Mouse (Mus musculus) E14TG2a.4 (cell line): ENCODE data around the gene Srgap1.
A peak's percentile ranks its signal among the peaks of the same experiment; 100 is the strongest.

Source experiments
- H3K27me3 ChIP-seq: 2 replicates; pipeline ENCODE4 v1.6.1; 2014; ENCODE audit warnings: low read length, control low read depth; ENCODE audit not compliant: insufficient read depth
- H3K36me3 ChIP-seq: 2 replicates; pipeline ENCODE4 v1.6.1; 2014; ENCODE audit warnings: low read length, control low read depth; ENCODE audit not compliant: insufficient read depth
- H3K4me1 ChIP-seq: replicated peaks from 2 replicates; pipeline ENCODE4 v1.6.1; 2014; ENCODE audit warnings: low read depth, low read length, control low read depth
- H3K4me3 ChIP-seq: replicated peaks from 2 replicates; pipeline ENCODE4 v1.5.1; 2014; ENCODE audit warnings: mild to moderate bottlenecking, low read length
- H3K9me3 ChIP-seq: 2 replicates; pipeline ENCODE4 v1.6.1; 2014; ENCODE audit warnings: low read length, control low read depth
- CTCF ChIP-seq: conservative IDR thresholded peaks from 2 replicates; pipeline ENCODE4 v1.5.1; 2014; ENCODE audit warnings: low read length
- NANOG ChIP-seq: IDR thresholded peaks from 2 replicates; pipeline ENCODE4 v1.6.1; 2014; ENCODE audit warnings: borderline replicate concordance, low read length, mixed read lengths
- POU5F1 ChIP-seq: IDR thresholded peaks from 2 replicates; pipeline ENCODE4 v1.6.1; 2014; ENCODE audit warnings: low read length, borderline replicate concordance

The Srgap1 gene

GRCm38 (mm10) chr10:121955730-121956129, 91.4 kb downstream of the Srgap1 start:
- TF ChIP-seq CTCF: no peak
- no peak for TF ChIP-seq NANOG
- no peak for TF ChIP-seq POU5F1
- Histone ChIP-seq H3K36me3 (no peaks in the 10 kb centered on the region), H3K4me3 (no peak overlapping the region), H3K9me3 (peaks cover 9% of the 10 kb centered on the region), H3K27me3 (no peaks in the 10 kb centered on the region), H3K4me1 (no peaks in the 10 kb centered on the region)

- Histone ChIP-seq H3K36me3 (no peaks in the 10 kb centered on the region), H3K27me3 (no peaks in the 10 kb centered on the region), H3K4me1 (no peaks in the 10 kb centered on the region), H3K9me3 (peaks cover 9% of the 10 kb centered on the region), H3K4me3 (no peak overlapping the region)
- TF ChIP-seq POU5F1: no peak
- no peak for TF ChIP-seq CTCF
- TF ChIP-seq NANOG: no peak
Measured at GRCm38 (mm10) chr10:121954877-121955276, 92.2 kb downstream of the Srgap1 start.

- no peaks in the 10 kb centered on the region for H3K36me3 ChIP-seq
- H3K9me3 ChIP-seq: peaks cover 9% of the 10 kb centered on the region
- no peaks in the 10 kb centered on the region for H3K4me1 ChIP-seq
- no peaks in the 10 kb centered on the region for H3K27me3 ChIP-seq
- no peak overlapping the region for H3K4me3 ChIP-seq
- TF ChIP-seq NANOG (no peak), POU5F1 (no peak), CTCF (no peak)
Measured at GRCm38 (mm10) chr10:121953041-121953440, 94.1 kb downstream of the Srgap1 start.

- no peaks in the 10 kb centered on the region for H3K9me3 ChIP-seq
- H3K4me3 ChIP-seq: no peak overlapping the region
- no peaks in the 10 kb centered on the region for H3K4me1 ChIP-seq
- H3K36me3 ChIP-seq: no peaks in the 10 kb centered on the region
- H3K27me3 ChIP-seq: no peaks in the 10 kb centered on the region
- TF ChIP-seq POU5F1 (no peak), CTCF (no peak)
Measured at GRCm38 (mm10) chr10:121946173-121946572, 100.9 kb downstream of the Srgap1 start.

- peaks cover 12% of the 10 kb centered on the region for H3K9me3 ChIP-seq
- TF ChIP-seq NANOG (no peak), CTCF (no peak), POU5F1 (no peak)
- no peaks in the 10 kb centered on the region for H3K27me3 ChIP-seq
- H3K4me1 ChIP-seq: no peaks in the 10 kb centered on the region
- no peaks in the 10 kb centered on the region for H3K36me3 ChIP-seq
- no peak overlapping the region for H3K4me3 ChIP-seq
Measured at GRCm38 (mm10) chr10:121931909-121932308, 115.2 kb downstream of the Srgap1 start.

GRCm38 (mm10) chr10:121926094-121926493, 121.0 kb downstream of the Srgap1 start:
- TF ChIP-seq NANOG (no peak), CTCF (no peak), POU5F1 (no peak)
- Histone ChIP-seq H3K9me3 (no peaks in the 10 kb centered on the region), H3K4me3 (no peak overlapping the region), H3K4me1 (no peaks in the 10 kb centered on the region), H3K27me3 (no peaks in the 10 kb centered on the region), H3K36me3 (no peaks in the 10 kb centered on the region)

GRCm38 (mm10) chr10:121919016-121919415, 128.1 kb downstream of the Srgap1 start:
- Histone ChIP-seq H3K4me3 (no peak overlapping the region), H3K4me1 (peaks cover 7% of the 10 kb centered on the region), H3K9me3 (no peaks in the 10 kb centered on the region), H3K36me3 (no peaks in the 10 kb centered on the region), H3K27me3 (no peaks in the 10 kb centered on the region)
- no peak for TF ChIP-seq CTCF
- no peak for TF ChIP-seq NANOG
- no peak for TF ChIP-seq POU5F1

GRCm38 (mm10) chr10:121918579-121918978, 128.5 kb downstream of the Srgap1 start:
- TF ChIP-seq POU5F1 (no peak), CTCF (no peak), NANOG (no peak)
- no peak overlapping the region for H3K4me3 ChIP-seq

GRCm38 (mm10) chr10:121915530-121915929, 131.6 kb downstream of the Srgap1 start:
- peaks cover 7% of the 10 kb centered on the region for H3K4me1 ChIP-seq
- H3K9me3 ChIP-seq: no peaks in the 10 kb centered on the region
- no peaks in the 10 kb centered on the region for H3K27me3 ChIP-seq
- H3K36me3 ChIP-seq: no peaks in the 10 kb centered on the region
- H3K4me3 ChIP-seq: 0 out of 2 replicates have a peak overlapping the region, but pooled peaks have one; percentile 21
- no peak for TF ChIP-seq POU5F1
- no peak for TF ChIP-seq CTCF
- TF ChIP-seq NANOG: no peak

More at GRCm38 (mm10) chr10:121918579-121918978, 128.5 kb downstream of the Srgap1 start:
- H3K27me3 ChIP-seq: no peaks in the 10 kb centered on the region
- H3K4me1 ChIP-seq: peaks cover 7% of the 10 kb centered on the region
- no peaks in the 10 kb centered on the region for H3K9me3 ChIP-seq
- no peaks in the 10 kb centered on the region for H3K36me3 ChIP-seq
